Mouse (Mus musculus): ENCODE measurements around the gene Zfp984. TPM values are rescaled to one million over a fixed set of nuclear protein-coding genes. Genes with fewer than 3 reads are reported as not detected.

The Zfp984 gene
- polyA plus RNA-seq, 1 experiment, result 0.70 TPM

Other genes starting within 250 kb of the Zfp984 start
- 0.08 and 0.31 TPM in 2 replicates for gene Zfp979, start 167.3 kb downstream of the Zfp984 start, polyA plus RNA-seq (2012; rRNA removed)
- not detected in 2 replicates for gene Zfp534, start 107.2 kb downstream of the Zfp984 start, polyA plus RNA-seq (2012; rRNA removed)
- 0.90 and 1.2 TPM in 2 replicates for gene Zfp933, start 38.6 kb upstream of the Zfp984 start, polyA plus RNA-seq (2012; rRNA removed)
- 27.7 and 35.6 TPM in 2 replicates for gene Miip, start 59.0 kb upstream of the Zfp984 start, polyA plus RNA-seq (2012; rRNA removed)
- 1.0 and 1.4 TPM in 2 replicates for gene Fv1, start 59.2 kb upstream of the Zfp984 start, polyA plus RNA-seq (2012; rRNA removed)
- gene Mfn2, start 94.9 kb upstream of the Zfp984 start, polyA plus RNA-seq (2012; rRNA removed), result 82.8 and 85.5 TPM in 2 replicates
- gene Plod1, start 127.0 kb upstream of the Zfp984 start, polyA plus RNA-seq (2012; rRNA removed), result 42.1 and 45.9 TPM in 2 replicates
- 62.6 and 82.4 TPM in 2 replicates for gene 2510039O18Rik, start 131.1 kb upstream of the Zfp984 start, polyA plus RNA-seq (2012; rRNA removed)
- not detected in 2 replicates for gene Nppb, start 176.0 kb upstream of the Zfp984 start, polyA plus RNA-seq (2012; rRNA removed)
- gene Nppa, start 190.9 kb upstream of the Zfp984 start, polyA plus RNA-seq (2012; rRNA removed), result 0.30 and 0.58 TPM in 2 replicates
- gene Clcn6, start 229.0 kb upstream of the Zfp984 start, polyA plus RNA-seq (2012; rRNA removed), result 28.8 and 32.3 TPM in 2 replicates
- gene Mthfr, start 229.3 kb upstream of the Zfp984 start, polyA plus RNA-seq (2012; rRNA removed), result 36.3 and 48.4 TPM in 2 replicates

Data from kidney, adult 2 months (tissue).